Mouse (Mus musculus) lung, adult 2 months (tissue): ENCODE results near the gene Hist1h4i.

Experiments used
- CTCF ChIP-seq: fragments of 200-500 bp; IDR thresholded peaks from 2 replicates; pipeline ENCODE4 v1.5.1; 2011; ENCODE audit warnings: mild to moderate bottlenecking, low read length, control low read depth; ENCODE audit not compliant: insufficient read depth
- POLR2A ChIP-seq: fragments of 200-500 bp; IDR thresholded peaks from 2 replicates; pipeline ENCODE4 v1.6.1; 2011; ENCODE audit warnings: low read depth, mild to moderate bottlenecking, control low read depth, low read length, borderline replicate concordance; ENCODE audit errors: extremely low read depth

DNA sequence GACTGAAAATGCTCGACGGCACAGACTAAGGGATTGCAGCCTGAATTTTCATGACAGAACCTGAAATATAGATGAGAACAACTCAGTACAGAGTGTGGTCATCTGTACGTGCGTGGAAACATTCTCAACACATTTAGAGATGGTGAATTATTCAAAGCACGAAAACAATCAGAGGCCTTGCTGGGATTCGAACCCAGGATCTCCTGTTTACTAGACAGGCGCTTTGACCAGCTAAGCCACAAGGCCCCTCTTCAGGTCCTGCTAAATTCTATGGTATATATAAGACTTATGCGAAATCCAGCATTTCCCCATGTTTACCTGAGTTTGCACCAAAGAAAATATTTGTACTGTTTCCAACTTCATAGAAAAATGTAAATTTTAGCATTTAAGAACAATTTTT is 11.2 kb downstream of the Hist1h4i start:
- TF ChIP-seq CTCF (no peak), POLR2A (no peak)
